Mouse (Mus musculus) ES-Bruce4 (cell line): ENCODE measurements around the gene St6gal1. TPM values are rescaled to one million over a fixed set of nuclear protein-coding genes. Genes with fewer than 3 reads are reported as not detected.

Source experiments
- H3K27ac ChIP-seq: 2 replicates; pipeline ENCODE4 v1.5.1; 2012; ENCODE audit warnings: low read length, inconsistent platforms; ENCODE audit not compliant: insufficient read depth
- H3K27me3 ChIP-seq: 2 replicates; pipeline ENCODE4 v1.6.1; 2012; ENCODE audit warnings: mild to moderate bottlenecking, low read length, inconsistent platforms; ENCODE audit not compliant: control insufficient read depth, poor library complexity, insufficient read depth, severe bottlenecking
- H3K36me3 ChIP-seq: 2 replicates; pipeline ENCODE4 v1.6.1; 2012; ENCODE audit warnings: inconsistent platforms, mild to moderate bottlenecking, low read length, moderate library complexity; ENCODE audit not compliant: control insufficient read depth, poor library complexity, insufficient read depth, severe bottlenecking
- H3K4me1 ChIP-seq: one replicate; pipeline ENCODE4 v1.8.1; 2011; ENCODE audit warnings: low read length; ENCODE audit not compliant: control insufficient read depth, insufficient read depth
- H3K4me3 ChIP-seq: 2 replicates; pipeline ENCODE4 v1.5.1; 2011; ENCODE audit warnings: low read depth, mild to moderate bottlenecking, low read length
- H3K9ac ChIP-seq: 2 replicates; pipeline ENCODE4 v1.6.1; 2012; ENCODE audit warnings: low read depth, mild to moderate bottlenecking, inconsistent platforms; ENCODE audit not compliant: poor library complexity, severe bottlenecking
- H3K9me3 ChIP-seq: replicated peaks from 2 replicates; pipeline ENCODE4 v1.6.1; 2012; ENCODE audit warnings: mild to moderate bottlenecking, low read length, inconsistent platforms; ENCODE audit not compliant: control insufficient read depth, poor library complexity, insufficient read depth, severe bottlenecking
- CTCF ChIP-seq: IDR thresholded peaks from one replicate; pipeline ENCODE4 v1.8.1; 2011; ENCODE audit warnings: low read depth, low read length
- EP300 ChIP-seq: IDR thresholded peaks from 2 replicates; pipeline ENCODE4 v1.6.1; 2011; ENCODE audit warnings: low read depth, low read length; ENCODE audit not compliant: insufficient read depth
- POLR2A ChIP-seq: IDR thresholded peaks from one replicate; pipeline ENCODE4 v1.8.1; 2011; ENCODE audit warnings: low read length; ENCODE audit not compliant: insufficient read depth
- polyA plus RNA-seq: library from polyadenylated mRNA; stranded (reverse); fragments of >200 nt; gene quantifications from 2 replicates; pipeline ENCODE4 v1.2.4, GENCODE M21; 2011; ENCODE audit warnings: low read depth; ENCODE audit not compliant: missing spikeins, insufficient read depth, insufficient read length

St6gal1 gene
- polyA plus RNA-seq, 1 experiment: 14.0 TPM

GRCm38 (mm10) chr16:23258823-23259457 is 34.4 kb downstream of the St6gal1 start:
- H3K9ac ChIP-seq: no peak overlapping the region
- no peaks in the 10 kb centered on the region for H3K36me3 ChIP-seq
- H3K4me3 ChIP-seq: no peak overlapping the region
- H3K27ac ChIP-seq: no peak overlapping the region
- H3K27me3 ChIP-seq: no peaks in the 10 kb centered on the region
- TF ChIP-seq POLR2A (no peak), CTCF (no peak), EP300 (no peak)
- H3K4me1 ChIP-seq: peaks cover 8% of the 10 kb centered on the region
- H3K9me3 ChIP-seq: no peaks in the 10 kb centered on the region

- TF ChIP-seq EP300: no peak
- no peak for TF ChIP-seq CTCF
- no peak for TF ChIP-seq POLR2A
- Histone ChIP-seq H3K9me3 (no peaks in the 10 kb centered on the region), H3K27me3 (no peaks in the 10 kb centered on the region), H3K9ac (no peak overlapping the region), H3K27ac (no peak overlapping the region), H3K36me3 (no peaks in the 10 kb centered on the region), H3K4me1 (peaks cover 8% of the 10 kb centered on the region), H3K4me3 (no peak overlapping the region)
Measured at GRCm38 (mm10) chr16:23259580-23259979, 35.0 kb downstream of the St6gal1 start.

GRCm38 (mm10) chr16:23262131-23262768 is 37.7 kb downstream of the St6gal1 start:
- no peak overlapping the region for H3K9ac ChIP-seq
- no peak overlapping the region for H3K4me3 ChIP-seq
- H3K36me3 ChIP-seq: no peaks in the 10 kb centered on the region
- TF ChIP-seq EP300: peak; percentile 75; the same call in 1 of the 2 replicates
- TF ChIP-seq POLR2A: no peak
- no peaks in the 10 kb centered on the region for H3K9me3 ChIP-seq
- peaks cover 8% of the 10 kb centered on the region for H3K4me1 ChIP-seq
- H3K27me3 ChIP-seq: no peaks in the 10 kb centered on the region
- no peak overlapping the region for H3K27ac ChIP-seq

- Histone ChIP-seq H3K4me3 (no peak overlapping the region), H3K27me3 (no peaks in the 10 kb centered on the region), H3K36me3 (no peaks in the 10 kb centered on the region), H3K4me1 (peaks cover 8% of the 10 kb centered on the region), H3K27ac (no peak overlapping the region), H3K9me3 (no peaks in the 10 kb centered on the region), H3K9ac (no peak overlapping the region)
- TF ChIP-seq POLR2A: no peak
- no peak for TF ChIP-seq CTCF
- TF ChIP-seq EP300: no peak
Measured at GRCm38 (mm10) chr16:23262846-23263245, 38.3 kb downstream of the St6gal1 start.

- no peak overlapping the region for H3K27ac ChIP-seq
- no peak overlapping the region for H3K9ac ChIP-seq
- H3K4me3 ChIP-seq: no peak overlapping the region
- no peaks in the 10 kb centered on the region for H3K27me3 ChIP-seq
- peaks cover 12% of the 10 kb centered on the region for H3K4me1 ChIP-seq
- H3K9me3 ChIP-seq: no peaks in the 10 kb centered on the region
- H3K36me3 ChIP-seq: no peaks in the 10 kb centered on the region
- TF ChIP-seq CTCF (no peak), POLR2A (no peak), EP300 (no peak)
Measured at GRCm38 (mm10) chr16:23264999-23265398, 40.5 kb downstream of the St6gal1 start.

GRCm38 (mm10) chr16:23265481-23265880 is 40.9 kb downstream of the St6gal1 start:
- Histone ChIP-seq H3K27ac (no peak overlapping the region), H3K4me3 (no peak overlapping the region), H3K4me1 (peaks cover 16% of the 10 kb centered on the region), H3K36me3 (no peaks in the 10 kb centered on the region), H3K9ac (no peak overlapping the region), H3K27me3 (no peaks in the 10 kb centered on the region), H3K9me3 (no peaks in the 10 kb centered on the region)
- no peak for TF ChIP-seq CTCF
- TF ChIP-seq EP300: no peak
- TF ChIP-seq POLR2A: no peak
